Mouse (Mus musculus): ENCODE results near the gene Ttll9. TPM values are rescaled to one million over a fixed set of nuclear protein-coding genes. Genes with fewer than 3 reads are reported as not detected.

Gene Ttll9
- polyA plus RNA-seq, 1 experiment = 0.12 TPM

- DNase-seq (ENCODE audit: low read depth, low spot score) = no peak
- 13% methylated on average over 2 of the region's 2 CpGs for WGBS
Measured at GRCm38 (mm10) chr2:153036690-153037089, 74.4 kb downstream of the Ttll9 start.

GRCm38 (mm10) chr2:153043886-153044285 is 81.6 kb downstream of the Ttll9 start:
- DNase-seq (ENCODE audit: low read depth, low spot score) = no peak
- WGBS = 51% methylated on average over 3 of the region's 3 CpGs

GRCm38 (mm10) chr2:153045884-153046299 is 83.6 kb downstream of the Ttll9 start:
- DNase-seq (ENCODE audit: low read depth, low spot score) = no peak
- 34% methylated on average over 8 of the region's 8 CpGs for WGBS

DNA sequence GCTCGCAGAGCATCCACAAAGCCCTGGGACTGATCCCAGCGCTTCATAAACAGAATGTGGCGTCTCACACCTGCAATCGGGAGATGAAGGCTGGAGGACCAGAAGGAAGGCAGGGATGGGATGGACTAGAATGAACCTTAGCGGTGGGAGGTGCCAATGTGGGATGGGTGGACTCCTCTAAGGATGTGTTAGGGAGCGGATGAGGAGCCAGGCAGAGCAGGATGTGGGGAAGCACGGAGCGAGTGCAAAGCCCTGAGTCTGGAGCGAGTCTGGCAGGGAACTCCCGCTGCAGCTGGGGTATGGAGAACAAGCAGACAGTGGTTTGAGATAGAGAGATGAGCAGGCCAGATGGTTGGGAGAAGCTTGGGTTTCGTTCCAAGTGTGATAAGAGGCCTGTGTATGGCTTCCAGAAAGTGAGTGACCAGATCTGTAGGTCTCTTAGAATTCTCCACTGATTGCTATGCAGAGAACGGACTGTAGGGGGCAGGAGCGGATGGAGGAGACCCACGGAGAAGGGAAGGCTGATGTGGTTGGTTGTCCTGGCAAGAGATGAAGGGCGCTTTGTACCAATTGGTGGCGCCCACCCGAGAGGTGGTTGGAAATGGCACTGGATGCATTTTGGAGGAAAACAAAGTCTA is 85.7 kb downstream of the Ttll9 start:
- 36% methylated on average over 17 of the region's 17 CpGs for WGBS
- peak; percentile 6 for DNase-seq (ENCODE audit: low read depth, low spot score)

GRCm38 (mm10) chr2:153049288-153049996 is 87.2 kb downstream of the Ttll9 start:
- DNase-seq (ENCODE audit: low read depth, low spot score) = no peak
- 20% methylated on average over 9 of the region's 9 CpGs for WGBS

DNA sequence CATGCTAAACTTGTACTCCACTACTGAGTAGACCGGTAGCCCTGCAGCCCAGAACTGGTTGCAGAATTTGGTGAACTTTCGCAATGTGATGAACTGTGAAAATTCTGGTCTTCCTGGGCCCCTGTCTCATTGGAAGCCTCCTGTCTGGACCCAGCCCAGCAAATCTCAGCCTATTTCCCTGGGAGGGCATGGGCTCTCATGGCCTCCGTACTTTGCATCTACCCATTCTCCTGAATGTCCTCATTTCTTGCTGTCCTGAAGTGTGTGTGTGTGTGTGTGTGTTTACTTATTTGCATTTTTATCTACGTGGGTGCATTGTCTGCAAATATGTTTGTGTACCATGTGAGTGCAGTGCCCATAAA is 87.7 kb downstream of the Ttll9 start:
- no peak for DNase-seq (ENCODE audit: low read depth, low spot score)
- WGBS = 74% methylated on average over 4 of the region's 4 CpGs

DNA sequence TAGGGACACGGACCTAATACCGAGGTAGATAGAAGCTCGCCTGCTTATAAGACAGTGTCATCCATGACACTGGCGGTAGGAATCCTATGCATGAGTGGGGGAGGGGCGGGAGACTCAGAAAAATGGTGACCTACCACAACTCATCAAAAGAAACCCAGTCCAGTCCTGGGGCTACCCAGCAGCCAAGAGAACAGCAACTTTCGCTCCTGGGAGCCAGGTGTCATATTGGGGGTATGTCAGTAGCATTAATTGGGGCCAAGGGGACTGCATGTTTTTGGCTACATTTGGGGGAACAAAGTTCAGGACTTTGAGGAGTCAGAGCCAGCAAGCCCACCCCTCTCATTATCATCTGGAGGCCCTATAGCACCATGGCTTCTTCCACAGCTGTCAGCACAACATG is 88.8 kb downstream of the Ttll9 start:
- WGBS = 77% methylated on average over 6 of the region's 6 CpGs
- DNase-seq (ENCODE audit: low read depth, low spot score) = no peak

DNA sequence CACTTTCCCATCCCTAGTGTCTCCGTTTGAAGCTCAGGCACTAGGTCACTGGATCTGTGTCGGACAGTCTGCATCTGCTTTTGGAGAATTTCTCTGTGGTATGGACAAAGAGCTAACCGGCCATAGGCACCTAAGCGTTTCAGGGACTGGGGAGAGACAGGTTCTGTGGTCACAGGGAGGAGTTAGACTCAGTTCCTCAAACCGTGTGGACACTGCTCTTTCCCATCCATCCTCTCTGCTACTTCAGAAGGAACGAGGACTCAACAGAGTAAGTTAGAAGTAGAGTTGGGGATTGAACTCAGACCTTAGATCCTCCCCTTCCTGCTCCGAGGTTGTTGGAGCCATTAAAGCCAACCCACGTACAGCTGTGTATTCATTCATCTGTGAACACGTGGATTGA is 89.3 kb downstream of the Ttll9 start:
- DNase-seq (ENCODE audit: low read depth, low spot score) = no peak
- WGBS = 63% methylated on average over 9 of the region's 9 CpGs

GRCm38 (mm10) chr2:153052700-153053351 is 90.5 kb downstream of the Ttll9 start:
- DNase-seq (ENCODE audit: low read depth, low spot score) = no peak
- WGBS = 10% methylated on average over 30 of the region's 30 CpGs

DNA sequence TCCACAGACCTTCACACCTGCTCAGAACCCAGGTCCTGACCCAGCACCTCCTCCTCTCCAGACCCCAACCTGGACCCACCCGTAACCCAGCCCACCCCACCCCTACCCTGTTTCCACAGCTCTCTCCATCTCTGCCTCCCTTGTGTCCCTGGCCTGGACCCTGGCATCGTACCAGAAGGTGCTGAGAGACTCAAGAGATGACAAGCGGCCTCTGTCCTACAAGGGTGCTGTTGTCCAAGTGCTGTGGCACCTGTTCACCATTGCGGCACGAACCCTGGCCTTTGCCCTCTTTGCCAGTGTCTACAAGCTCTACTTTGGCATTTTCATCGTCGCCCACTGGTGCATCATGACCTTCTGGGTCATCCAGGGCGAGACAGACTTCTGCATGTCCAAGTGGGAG is 91.6 kb downstream of the Ttll9 start:
- 87% methylated on average over 8 of the region's 8 CpGs for WGBS
- no peak for DNase-seq (ENCODE audit: low read depth, low spot score)

DNA sequence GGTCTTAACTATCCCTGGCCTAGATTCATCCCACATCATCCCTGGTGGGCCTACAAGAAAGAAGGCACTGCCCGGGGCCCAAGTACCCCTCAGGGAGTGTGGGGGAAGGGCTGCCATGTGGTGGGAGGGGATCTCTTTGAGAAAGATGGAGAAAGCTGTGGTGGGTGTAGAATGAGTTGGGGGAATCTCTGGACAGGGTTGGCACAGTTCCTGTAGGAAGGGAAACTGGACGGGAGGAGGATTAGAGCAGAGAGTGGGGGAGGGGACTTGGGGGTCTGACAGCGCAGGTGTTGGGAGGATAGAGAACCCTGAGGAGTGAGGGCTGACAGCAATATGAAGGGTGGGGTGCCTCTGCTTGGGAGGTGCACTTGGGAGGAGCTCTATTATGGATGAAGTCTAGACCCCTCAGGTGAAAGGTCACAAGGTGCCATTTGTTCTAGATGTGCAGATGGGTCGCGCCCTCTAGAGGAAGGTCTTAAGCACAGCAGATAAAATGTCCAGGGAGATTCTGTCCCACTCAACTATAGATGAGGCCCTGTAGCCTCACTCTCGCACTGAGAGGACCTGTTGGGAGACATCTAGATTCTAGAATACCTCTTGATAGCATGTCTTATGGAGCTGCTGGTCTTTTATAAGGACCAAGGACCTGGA is 93.1 kb downstream of the Ttll9 start:
- 50% methylated on average over 6 of the region's 6 CpGs for WGBS
- no peak for DNase-seq (ENCODE audit: low read depth, low spot score)

Other genes with a start within 250 kb of the Ttll9 start
- 365 and 412 TPM in 2 replicates for gene Id1, start 226.2 kb upstream of the Ttll9 start, polyA plus RNA-seq (2012; rRNA removed)
- gene Cox4i2, start 208.3 kb upstream of the Ttll9 start, polyA plus RNA-seq (2012; rRNA removed) = 1.6 and 2.0 TPM in 2 replicates
- gene Bcl2l1, start 130.8 kb upstream of the Ttll9 start, polyA plus RNA-seq (2012; rRNA removed) = 42.4 and 43.6 TPM in 2 replicates
- 5.0 and 5.2 TPM in 2 replicates for gene Tpx2, start 114.5 kb upstream of the Ttll9 start, polyA plus RNA-seq (2012; rRNA removed)
- 0.04 and 0.10 TPM in 2 replicates for gene Mylk2, start 51.1 kb upstream of the Ttll9 start, polyA plus RNA-seq (2012; rRNA removed)
- gene Foxs1, start 29.3 kb upstream of the Ttll9 start, polyA plus RNA-seq (2012; rRNA removed) = 1.9 and 2.0 TPM in 2 replicates
- 0.06 TPM in 1 of 2 replicates, not detected in the other for gene Dusp15, start 10.8 kb upstream of the Ttll9 start, polyA plus RNA-seq (2012; rRNA removed)
- gene Pdrg1, start 52.9 kb downstream of the Ttll9 start, polyA plus RNA-seq (2012; rRNA removed) = 30.5 and 34.0 TPM in 2 replicates
- gene Xkr7, start 69.4 kb downstream of the Ttll9 start, polyA plus RNA-seq (2012; rRNA removed) = 0.14 TPM in 2 replicates
- 3.5 and 7.5 TPM in 2 replicates for gene Ccm2l, start 103.5 kb downstream of the Ttll9 start, polyA plus RNA-seq (2012; rRNA removed)
- 18.0 and 24.0 TPM in 2 replicates for gene Hck, start 146.0 kb downstream of the Ttll9 start, polyA plus RNA-seq (2012; rRNA removed)
- 37.3 and 48.4 TPM in 2 replicates for gene Tm9sf4, start 198.8 kb downstream of the Ttll9 start, polyA plus RNA-seq (2012; rRNA removed)

Measured in large intestine, adult 2 months (tissue).